Mouse (Mus musculus): ENCODE results near the gene Rab11fip4.

Gene Rab11fip4

GRCm38 (mm10) chr11:79713184-79713583, 122.2 kb downstream of the Rab11fip4 start:
- no peak for DNase-seq (ENCODE audit: low spot score in 2 of 2)

- no peak for DNase-seq (ENCODE audit: low spot score in 2 of 2)
These were observed 122.7 kb downstream of the Rab11fip4 start for GRCm38 (mm10) chr11:79713678-79714077.

GRCm38 (mm10) chr11:79714082-79714742, 123.2 kb downstream of the Rab11fip4 start:
- no peak for DNase-seq (ENCODE audit: low spot score in 2 of 2)

DNA sequence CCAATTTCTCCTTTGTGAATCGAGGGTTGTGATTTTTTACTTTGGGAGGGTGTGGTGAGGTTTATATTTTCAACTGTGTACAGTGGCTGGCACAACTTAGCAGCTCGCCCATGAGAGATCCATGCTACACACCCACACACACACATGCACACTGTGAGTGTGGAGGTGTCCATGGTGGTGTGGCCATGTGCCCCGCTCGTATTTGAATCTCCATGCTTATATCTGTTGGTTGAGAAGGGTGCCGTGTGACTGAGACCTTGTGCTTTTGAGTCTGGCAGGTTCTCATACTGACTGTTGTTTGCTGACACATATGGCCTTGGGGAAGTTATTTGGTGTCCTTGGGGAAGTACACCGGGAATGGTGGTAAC, 123.7 kb downstream of the Rab11fip4 start:
- no peak for DNase-seq (ENCODE audit: low spot score in 2 of 2)

GRCm38 (mm10) chr11:79715316-79715715, 124.3 kb downstream of the Rab11fip4 start:
- DNase-seq (ENCODE audit: low spot score in 2 of 2): no peak

DNA sequence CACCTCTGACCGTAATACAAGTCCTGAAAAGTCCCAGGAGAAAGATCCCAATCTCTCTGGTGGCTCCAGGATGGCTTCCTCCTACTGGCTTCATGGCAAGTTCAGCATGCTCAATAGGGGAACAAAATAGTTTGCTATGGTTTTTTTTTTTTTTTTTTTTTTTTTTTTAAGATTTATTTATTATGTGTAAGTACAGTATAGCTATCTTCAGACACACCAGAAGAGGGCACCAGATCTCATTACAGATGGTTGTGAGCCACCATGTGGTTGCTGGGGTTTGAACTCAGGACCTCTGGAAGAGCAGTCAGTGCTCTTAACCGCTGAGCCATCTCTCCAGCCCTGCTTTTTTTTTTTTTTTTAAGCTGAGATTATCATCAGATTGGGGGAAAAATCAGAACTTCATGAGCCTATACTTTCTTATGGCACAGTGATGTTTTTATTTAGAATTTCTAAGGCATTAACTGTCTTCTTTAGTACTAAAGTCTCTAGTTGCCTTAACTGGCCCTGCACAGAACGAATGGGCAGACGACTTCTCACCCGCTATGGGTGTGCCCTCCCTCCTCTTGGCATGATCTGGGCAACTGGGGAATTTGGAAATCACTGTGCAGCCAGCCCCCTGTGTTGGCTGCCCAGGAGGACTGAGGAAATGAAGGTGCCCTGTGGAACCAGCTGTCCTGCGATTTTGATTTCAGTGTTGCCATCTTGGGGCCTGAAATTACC, 124.9 kb downstream of the Rab11fip4 start:
- no peak for DNase-seq (ENCODE audit: low spot score in 2 of 2)

DNA sequence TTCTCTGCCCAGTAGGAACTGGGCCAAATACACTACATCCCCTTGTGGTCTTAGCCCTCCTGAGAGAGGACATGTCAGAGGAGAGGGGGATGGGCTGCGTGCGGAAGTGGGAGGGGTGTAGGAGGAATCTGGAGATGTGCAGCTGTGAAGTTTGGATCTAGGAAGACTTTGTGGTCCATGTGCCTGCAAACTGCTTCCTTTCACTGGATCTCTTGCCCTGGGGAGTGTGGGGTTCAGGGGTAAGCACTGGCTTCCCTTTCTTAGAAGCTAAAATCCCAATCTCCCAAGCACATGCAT, 125.4 kb downstream of the Rab11fip4 start:
- no peak for DNase-seq (ENCODE audit: low spot score in 2 of 2)

DNA sequence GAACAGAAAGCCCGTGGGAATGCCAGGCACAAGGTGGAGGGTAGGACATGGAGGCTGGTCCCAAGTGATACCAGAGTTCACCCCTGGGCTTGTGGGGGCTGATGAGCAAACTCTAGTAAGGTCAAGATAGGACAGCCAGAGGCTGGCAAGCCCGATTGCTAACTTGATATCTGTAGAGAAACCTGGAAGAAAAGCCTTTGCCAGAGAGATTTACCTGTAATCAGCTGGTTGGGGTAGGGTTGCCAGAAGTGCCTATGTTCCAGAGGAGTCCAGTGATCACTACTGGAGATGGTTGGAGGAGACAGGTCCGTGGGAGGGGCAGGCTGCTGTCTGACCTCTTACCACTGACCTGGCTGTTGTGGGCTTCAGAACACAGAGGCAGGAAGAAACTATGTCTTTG, 126.3 kb downstream of the Rab11fip4 start:
- DNase-seq (ENCODE audit: low spot score in 2 of 2): no peak

GRCm38 (mm10) chr11:79717801-79718200, 126.8 kb downstream of the Rab11fip4 start:
- no peak for DNase-seq (ENCODE audit: low spot score in 2 of 2)

- no peak for DNase-seq (ENCODE audit: low spot score in 2 of 2)
These were observed 127.2 kb downstream of the Rab11fip4 start for GRCm38 (mm10) chr11:79718202-79718601.

GRCm38 (mm10) chr11:79718829-79719346, 127.9 kb downstream of the Rab11fip4 start:
- no peak for DNase-seq (ENCODE audit: low spot score in 2 of 2)

- no peak for DNase-seq (ENCODE audit: low spot score in 2 of 2)
These were observed 129.7 kb downstream of the Rab11fip4 start for GRCm38 (mm10) chr11:79720737-79721136.

DNA sequence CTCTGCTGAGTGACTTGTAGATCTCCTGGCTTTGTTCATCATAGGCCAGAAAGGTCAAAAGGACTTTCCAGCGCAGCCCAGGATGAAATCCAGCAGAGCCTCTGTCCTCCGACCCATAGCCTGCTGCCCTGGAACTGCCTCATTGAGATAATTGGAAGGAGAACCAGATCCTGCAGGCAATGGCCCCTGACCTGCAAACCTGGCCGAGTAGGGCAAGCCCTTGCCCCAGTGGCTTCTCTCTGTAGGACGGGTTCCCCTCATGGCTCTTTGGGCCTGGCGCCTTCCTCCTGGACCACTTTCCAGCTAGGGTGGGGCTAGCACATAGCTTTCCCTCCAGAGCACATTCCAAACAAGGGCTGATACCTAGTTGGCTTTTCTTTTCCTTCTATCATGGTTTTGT, 131.8 kb downstream of the Rab11fip4 start:
- no peak for DNase-seq (ENCODE audit: low spot score in 2 of 2)

DNA sequence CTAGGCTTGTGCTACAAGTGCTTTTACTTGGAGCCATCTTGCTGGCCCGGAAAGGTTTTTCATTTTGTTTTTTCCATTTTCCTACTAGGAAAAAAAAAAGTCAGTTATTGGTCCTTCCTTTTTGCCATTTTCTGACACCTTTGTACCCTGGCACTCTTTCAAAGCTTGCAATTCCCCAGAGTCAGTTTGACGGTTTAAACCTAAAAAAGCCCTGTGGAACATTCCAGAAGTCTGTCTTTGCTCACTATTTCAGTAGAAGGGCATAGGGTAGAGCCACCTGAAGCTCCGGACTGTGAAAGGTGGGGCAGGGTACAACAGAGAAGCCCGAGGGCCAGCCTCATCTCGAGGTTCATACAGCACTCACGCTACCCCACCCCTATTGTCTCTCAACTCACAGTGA, 134.0 kb downstream of the Rab11fip4 start:
- no peak for DNase-seq (ENCODE audit: low spot score in 2 of 2)

DNA sequence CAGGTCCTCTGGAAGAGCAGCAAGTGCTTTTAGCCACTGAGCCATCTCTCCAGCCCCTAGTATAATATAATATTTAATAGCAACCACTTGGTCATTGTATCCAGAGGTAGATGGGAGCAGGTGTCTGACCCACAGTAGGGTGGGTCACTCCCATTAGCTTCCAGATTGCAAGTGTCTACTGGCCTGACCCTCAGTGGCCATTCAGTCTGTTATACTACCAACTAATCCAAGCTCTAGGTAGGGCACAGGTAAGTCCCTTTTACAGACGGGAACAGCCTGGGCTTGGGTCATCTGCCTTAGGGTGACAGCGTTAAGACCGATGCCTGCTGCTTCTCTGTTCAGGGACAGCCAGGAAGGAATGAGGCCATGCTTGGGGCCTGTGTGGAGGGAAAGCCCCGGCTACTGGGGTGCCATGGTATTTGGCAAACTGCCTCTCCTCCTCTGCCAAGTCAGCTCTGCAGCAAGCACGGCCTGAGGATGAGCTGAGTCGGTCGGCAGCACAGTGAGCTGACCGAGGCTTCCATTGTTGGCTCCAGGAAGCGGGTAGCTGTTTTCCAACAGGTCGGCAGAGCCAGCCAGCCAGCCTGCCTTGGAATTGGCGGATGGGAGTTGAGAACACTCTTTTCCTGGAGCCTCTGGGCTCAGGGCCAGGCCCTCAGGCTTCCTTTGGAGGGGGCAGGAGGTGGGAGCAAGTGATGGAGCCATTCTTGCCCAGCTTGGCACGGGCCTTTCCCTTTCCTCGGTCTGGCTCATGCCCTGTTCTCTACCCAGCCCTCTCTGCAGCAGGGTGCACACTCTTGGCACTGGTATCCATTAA, 138.4 kb downstream of the Rab11fip4 start:
- no peak for DNase-seq (ENCODE audit: low spot score in 2 of 2)

DNA sequence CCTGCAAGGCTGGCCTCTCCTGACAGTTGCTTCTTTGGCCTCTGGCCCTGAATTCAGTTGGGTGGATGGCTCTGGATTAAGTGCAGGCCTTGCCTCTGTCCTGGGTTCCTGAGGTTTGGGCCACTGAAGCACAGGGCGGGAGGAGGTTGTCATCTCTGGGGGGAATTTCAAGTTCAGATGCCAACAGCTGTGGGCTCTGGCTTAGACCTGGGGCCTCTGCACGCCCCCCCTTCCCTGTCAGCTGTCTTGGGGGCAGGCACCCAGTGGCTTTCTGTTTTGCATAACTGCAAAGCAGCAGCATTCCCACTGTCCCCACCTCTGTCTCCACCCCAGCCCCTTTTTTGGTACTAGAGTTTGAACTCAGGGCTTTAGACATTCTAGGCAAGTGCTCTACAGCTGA, 139.4 kb downstream of the Rab11fip4 start:
- no peak for DNase-seq (ENCODE audit: low spot score in 2 of 2)

DNA sequence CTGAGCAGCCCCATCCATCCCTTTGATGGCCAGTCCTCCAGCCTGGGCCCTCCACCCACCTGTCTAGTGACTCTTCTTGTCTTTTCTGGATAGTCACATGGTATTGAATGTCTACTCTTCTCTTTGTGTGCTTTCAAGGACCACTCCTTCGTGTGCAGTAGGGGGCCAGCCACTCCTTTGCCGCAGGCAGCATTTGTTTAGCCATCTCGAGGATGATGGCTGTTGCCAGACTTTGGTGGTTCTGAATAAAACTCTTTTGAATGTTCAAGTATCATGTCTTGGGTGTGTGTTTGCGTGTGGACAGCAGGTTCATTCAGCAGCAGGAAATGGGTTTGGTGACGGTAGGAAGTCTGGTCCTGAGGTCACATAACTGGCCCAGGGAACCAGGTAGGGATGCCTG, 140.5 kb downstream of the Rab11fip4 start:
- DNase-seq (ENCODE audit: low spot score in 2 of 2): no peak

- no peak for DNase-seq (ENCODE audit: low spot score in 2 of 2)
These were observed 142.0 kb downstream of the Rab11fip4 start for GRCm38 (mm10) chr11:79733013-79733412.

DNA sequence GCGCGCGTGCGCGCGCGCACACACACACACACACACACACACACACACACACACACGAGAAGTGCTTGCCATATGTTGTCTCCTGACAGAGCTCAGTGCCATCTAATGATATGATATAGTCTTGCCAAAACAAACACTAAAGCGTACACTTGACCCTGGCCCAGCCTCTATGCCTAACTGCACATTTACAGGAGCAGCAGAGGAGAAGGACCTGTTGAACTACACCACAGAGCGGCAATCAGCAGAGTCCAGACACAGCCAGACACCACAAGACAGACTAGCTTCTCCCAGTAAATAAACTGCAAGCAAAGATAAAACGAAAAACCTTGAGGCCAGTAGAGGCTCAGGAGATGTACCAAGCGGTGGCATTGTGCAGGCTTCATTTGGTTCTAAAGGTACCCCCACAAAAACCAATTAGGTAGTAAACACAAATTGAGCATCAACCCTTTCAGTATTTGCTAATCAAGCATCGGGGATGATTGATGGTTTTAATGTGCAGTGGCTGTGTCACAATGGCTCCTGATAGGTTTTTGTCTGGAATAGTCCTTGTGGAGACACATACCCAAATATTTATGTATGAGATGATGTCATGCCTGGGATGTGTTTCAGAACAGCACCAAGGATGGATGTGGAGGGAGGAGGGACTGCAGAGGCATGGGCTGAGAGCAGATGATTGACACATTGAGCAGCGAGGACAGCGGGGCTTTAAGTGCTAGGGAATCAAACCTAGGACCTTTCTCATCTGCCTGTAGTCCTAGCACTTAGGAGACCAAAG, 145.4 kb downstream of the Rab11fip4 start:
- peak in 1 of 2 experiments; percentile 31 for DNase-seq (ENCODE audit: low spot score in 2 of 2)

DNA sequence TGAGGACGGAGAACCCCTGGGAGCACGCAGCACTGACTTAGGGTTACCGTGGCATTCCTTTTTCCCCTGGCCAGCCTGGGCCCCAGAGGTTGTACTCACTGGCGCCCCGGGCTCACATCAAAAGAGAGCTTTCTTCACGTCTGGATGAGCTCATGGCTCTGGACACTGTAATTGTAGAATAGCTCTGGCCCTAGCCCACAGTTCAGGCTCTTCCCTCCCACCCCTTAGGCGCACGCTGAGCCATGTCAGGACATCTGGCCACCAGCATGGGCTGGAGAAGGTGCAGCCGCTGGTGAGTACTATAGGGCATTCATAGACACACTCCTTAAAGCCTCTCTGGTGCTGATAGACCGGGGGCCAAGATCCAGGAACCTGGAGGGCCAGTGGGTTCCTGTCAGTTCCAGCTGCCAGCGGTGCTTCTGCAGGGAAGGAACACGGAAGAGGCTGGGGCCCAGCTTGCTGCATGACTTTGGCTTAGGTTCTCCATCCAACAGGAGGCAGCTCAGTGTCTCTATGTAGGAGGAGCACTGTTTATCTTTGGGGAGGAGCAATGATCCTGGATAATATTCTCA, 146.2 kb downstream of the Rab11fip4 start:
- no peak for DNase-seq (ENCODE audit: low spot score in 2 of 2)

DNA sequence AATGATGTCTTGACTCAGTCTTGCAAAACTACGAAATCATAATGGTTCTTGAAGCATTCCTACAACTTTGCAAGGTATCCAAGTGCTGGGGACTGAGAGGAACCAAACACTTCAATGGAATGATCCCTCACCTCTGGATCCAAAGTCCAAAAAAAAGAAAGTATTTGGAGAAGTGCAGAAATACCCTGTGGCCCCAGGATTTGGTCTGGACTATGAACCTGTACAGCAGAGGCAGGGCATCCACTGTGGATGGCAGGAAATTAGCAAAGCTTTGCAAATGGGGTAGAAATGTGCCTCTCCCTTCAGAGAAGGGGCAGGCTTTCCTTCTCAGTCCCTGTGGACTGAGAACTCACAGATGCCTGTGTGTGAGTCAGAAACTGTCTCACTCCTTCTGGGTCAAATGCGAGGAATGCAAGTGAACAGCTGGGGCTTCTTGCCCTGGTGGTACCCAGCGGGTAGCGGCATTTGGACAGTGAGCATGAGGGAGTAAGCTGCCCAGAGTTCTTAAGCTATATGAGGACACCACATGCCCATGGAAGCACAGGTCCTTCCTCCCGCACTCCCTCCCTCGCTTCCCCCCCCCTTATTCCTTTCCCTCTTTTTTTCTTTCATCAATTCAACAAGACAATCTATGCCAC, 147.0 kb downstream of the Rab11fip4 start:
- no peak for DNase-seq (ENCODE audit: low spot score in 2 of 2)

Data from spleen, postnatal 10 days (tissue).